Mouse (Mus musculus) bone marrow, adult 2 months (tissue): ENCODE data around the gene Tenm4.

Source experiments
- CTCF ChIP-seq: fragments of 200-500 bp; IDR thresholded peaks from 2 replicates; pipeline ENCODE4 v1.5.1; 2011; ENCODE audit warnings: low read length, control low read depth; ENCODE audit not compliant: control insufficient read depth, insufficient read depth
- POLR2A ChIP-seq: fragments of 200-500 bp; IDR thresholded peaks from 2 replicates; pipeline ENCODE4 v1.6.1; 2011; ENCODE audit warnings: low read depth, mild to moderate bottlenecking, control low read depth, low read length, borderline replicate concordance; ENCODE audit not compliant: control insufficient read depth

GRCm38 (mm10) chr7:96305382-96305935, 134.4 kb downstream of the Tenm4 start:
- TF ChIP-seq CTCF (no peak), POLR2A (no peak)
